Mouse (Mus musculus): ENCODE measurements around the gene Capn3. TPM values are rescaled to one million over a fixed set of nuclear protein-coding genes. Genes with fewer than 3 reads are reported as not detected.

The Capn3 gene
- 3.1 and 4.8 TPM in 2 replicates for polyA plus RNA-seq (2021; fragmentation: Nextera tagmentation)
- long read RNA-seq, experiment 1, partial matches to known transcripts: 3 of 9 reads
- long read RNA-seq, experiment 1, other reads (novel, unspliced or antisense): 6 of 9 reads
- long read RNA-seq, experiment 2, partial matches to known transcripts: 2 of 4 reads
- long read RNA-seq, experiment 2, other reads (novel, unspliced or antisense): 2 of 4 reads

GRCm38 (mm10) chr2:120455719-120456118 is at the start of gene Capn3:
Gene Capn3, plus strand, starts transcription at chr2:120456019.

Other genes with a start within 250 kb of the Capn3 start
- gene Pla2g4e, start 210.7 kb upstream of the Capn3 start, polyA plus RNA-seq (2021; fragmentation: Nextera tagmentation): 2.7 and 2.9 TPM in 2 replicates
- gene Pla2g4d, start 166.8 kb upstream of the Capn3 start, polyA plus RNA-seq (2021; fragmentation: Nextera tagmentation): 0.03 TPM in 1 of 2 replicates, not detected in the other
- gene Pla2g4f, start 141.9 kb upstream of the Capn3 start, polyA plus RNA-seq (2021; fragmentation: Nextera tagmentation): not detected in 2 replicates
- 23.1 and 25.4 TPM in 2 replicates for gene Vps39, start 102.9 kb upstream of the Capn3 start, polyA plus RNA-seq (2021; fragmentation: Nextera tagmentation)
- gene Ganc, start 52.1 kb upstream of the Capn3 start, polyA plus RNA-seq (2021; fragmentation: Nextera tagmentation): 5.5 and 5.6 TPM in 2 replicates
- gene Tmem87a, start 51.9 kb upstream of the Capn3 start, polyA plus RNA-seq (2021; fragmentation: Nextera tagmentation): 3.5 and 4.7 TPM in 2 replicates
- 59.5 and 167 TPM in 2 replicates for gene Zfp106, start 107.8 kb downstream of the Capn3 start, polyA plus RNA-seq (2021; fragmentation: Nextera tagmentation)
- gene Snap23, start 111.7 kb downstream of the Capn3 start, polyA plus RNA-seq (2021; fragmentation: Nextera tagmentation): 7.5 and 8.4 TPM in 2 replicates
- 12.2 and 12.5 TPM in 2 replicates for gene Haus2, start 153.4 kb downstream of the Capn3 start, polyA plus RNA-seq (2021; fragmentation: Nextera tagmentation)
- gene Lrrc57, start 153.5 kb downstream of the Capn3 start, polyA plus RNA-seq (2021; fragmentation: Nextera tagmentation): 49.2 and 65.0 TPM in 2 replicates
- gene Stard9, start 173.1 kb downstream of the Capn3 start, polyA plus RNA-seq (2021; fragmentation: Nextera tagmentation): 0.60 and 0.67 TPM in 2 replicates

Data from left cerebral cortex, adult 6 months (tissue).